8 mouse cellular contexts compared by ENCODE assay signal in the genomic region with DNA sequence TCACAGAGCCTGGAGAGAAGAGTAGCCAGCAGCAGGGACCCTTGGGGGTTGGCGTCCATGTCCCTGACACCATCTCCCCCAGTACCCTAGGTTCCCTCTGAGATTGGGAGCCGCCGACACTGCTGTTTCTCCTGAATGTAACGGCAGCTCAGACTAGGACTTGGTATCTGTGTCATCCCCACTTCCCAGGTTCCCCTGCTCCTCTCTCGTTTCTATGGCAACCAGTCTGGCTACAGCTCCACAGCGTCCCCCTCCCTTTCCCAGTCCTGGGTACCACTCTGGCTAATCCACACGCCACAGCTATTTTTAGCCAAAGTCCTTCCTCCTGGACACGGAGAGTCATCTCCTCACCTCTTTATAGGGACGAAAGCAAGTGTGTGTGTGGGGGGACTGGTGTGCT. TPM values are rescaled to one million over a fixed set of nuclear protein-coding genes. Genes with fewer than 3 reads are reported as not detected.
DNase-seq lines count a peak whose midpoint lies in the region; ATAC-seq lines count a peak whose summit lies in the region.

Gene Kcnj9 (minus strand): TSS at position 188 of the 400 bp plus-strand sequence.

- intact Hi-C loops in left cerebral cortex, postnatal 10 days (cut with DNase I) = loop anchor here (5.0 kb wide), 1 partner anchor 33 kb away; no protein-coding TSS in a partner anchor

- peak; percentile 58 for ATAC-seq in frontal cortex, adult (ENCODE audit: low TSS enrichment)
- no peak for ATAC-seq in activated CD4-positive, CD25-positive, alpha-beta regulatory T cell, adult 4 months

- DNase-seq in cerebellum, postnatal 10 days = peak; percentile 93
- DNase-seq in left cerebral cortex, postnatal 10 days (ENCODE audit: extremely low spot score in 1 of 2, low spot score in 2 of 2) = peak; percentile 72 to 88
- DNase-seq in right cerebral cortex, adult 18-20 months = peak; percentile 93
- DNase-seq in thymus, postnatal 25 days = no peak
- no peak for DNase-seq in lung, postnatal 36 days
- no peak for DNase-seq in lung, postnatal 25 days (ENCODE audit: low spot score)

RNA-seq across cellular contexts. Expression of gene Kcnj9, which starts in this region (rescaled TPM):
- total RNA-seq in left cerebral cortex, postnatal 10 days (2021) = 10 to 100 TPM; 77.8 to 84.5 TPM
- under 1 TPM in 1 of 2 experiments, not detected in 1; 0.08 TPM for polyA plus RNA-seq in activated CD4-positive, CD25-positive, alpha-beta regulatory T cell, adult 4 months (2017; shearing (Covaris generic))

Comparison
In these comparisons a context has a peak if more than half of its experiments do, and no peak if none do; other contexts are left out.
1. DNase-seq: peak in cerebellum, postnatal 10 days (2 of 2), left cerebral cortex, postnatal 10 days (2 of 2) and right cerebral cortex, adult 18-20 months (single experiment); none in thymus, postnatal 25 days (single experiment), lung, postnatal 36 days (single experiment) and lung, postnatal 25 days (single experiment).